Mouse (Mus musculus) kidney, postnatal 0 days (tissue): Measurements from ENCODE around the gene Rhoj. TPM values are rescaled to one million over a fixed set of nuclear protein-coding genes. Genes with fewer than 3 reads are reported as not detected.
A peak's percentile ranks its signal among the peaks of the same experiment; 100 is the strongest.

Experiments
- ATAC-seq: fragments of 200-750 bp; cut with Nextera tagmentation; replicated peaks from 2 replicates; pipeline ENCODE4 v1.8.0; 2017; ENCODE audit warnings: low read depth, moderate number of reproducible peaks, moderate TSS enrichment, moderate library complexity; ENCODE audit not compliant: low FRiP score
- DNase-seq: peaks from one replicate; pipeline ENCODE4 v3.0.0-alpha.2; 2016; ENCODE audit warnings: low spot score
- H3K27ac ChIP-seq: fragments of 300-500 bp; sonication (generic); 2 replicates; pipeline ENCODE4 v1.5.1; 2014; ENCODE audit warnings: mild to moderate bottlenecking
- H3K27me3 ChIP-seq: fragments of 300-500 bp; sonication (generic); 2 replicates; pipeline ENCODE4 v1.6.1; 2014; ENCODE audit warnings: low read length, mixed read lengths; ENCODE audit not compliant: insufficient read depth
- H3K36me3 ChIP-seq: fragments of 300-500 bp; sonication (generic); 2 replicates; pipeline ENCODE4 v1.6.1; 2014; ENCODE audit warnings: low read length, mixed read lengths; ENCODE audit not compliant: insufficient read depth
- H3K4me1 ChIP-seq: fragments of 300-500 bp; sonication (generic); replicated peaks from 2 replicates; pipeline ENCODE4 v1.6.1; 2014; ENCODE audit warnings: antibody characterized with exemption, low read length, mixed read lengths; ENCODE audit not compliant: insufficient read depth
- H3K4me2 ChIP-seq: fragments of 300-500 bp; sonication (generic); 2 replicates; pipeline ENCODE4 v1.6.1; 2014; ENCODE audit warnings: mild to moderate bottlenecking, low read length, moderate library complexity, mixed read lengths
- H3K4me3 ChIP-seq: fragments of 300-500 bp; sonication (generic); replicated peaks from 2 replicates; pipeline ENCODE4 v1.5.1; 2014; ENCODE audit warnings: low read depth, low read length
- H3K9ac ChIP-seq: fragments of 300-500 bp; sonication (generic); 2 replicates; pipeline ENCODE4 v1.6.1; 2014; ENCODE audit warnings: low read depth, low read length
- H3K9me3 ChIP-seq: fragments of 300-500 bp; sonication (generic); replicated peaks from 2 replicates; pipeline ENCODE4 v1.6.1; 2016; ENCODE audit warnings: low read length, inconsistent platforms, mixed read lengths
- CTCF ChIP-seq: IDR thresholded peaks from 2 replicates; pipeline ENCODE4 v1.5.1; 2016; ENCODE audit warnings: antibody characterized with exemption, low read depth, mild to moderate bottlenecking, moderate library complexity
- WGBS: fragments of 180-500 bp; shearing (Covaris S2); extraction: QIAGEN DNeasy Blood & Tissue Kit; methylation state at CpG from one replicate; pipeline ENCODE4 v1.1.7; 2014; 5-methylcytosine and 5-hydroxymethylcytosine counted together
- polyA plus RNA-seq: library from polyadenylated mRNA; unstranded; fragments of >200 nt; fragmentation: Nextera tagmentation; extraction: Ambion mirVana; gene quantifications from 2 replicates; pipeline ENCODE4 v1.2.1, GENCODE M21; 2015

Rhoj gene
- 51.5 and 53.9 TPM in 2 replicates for polyA plus RNA-seq

DNA sequence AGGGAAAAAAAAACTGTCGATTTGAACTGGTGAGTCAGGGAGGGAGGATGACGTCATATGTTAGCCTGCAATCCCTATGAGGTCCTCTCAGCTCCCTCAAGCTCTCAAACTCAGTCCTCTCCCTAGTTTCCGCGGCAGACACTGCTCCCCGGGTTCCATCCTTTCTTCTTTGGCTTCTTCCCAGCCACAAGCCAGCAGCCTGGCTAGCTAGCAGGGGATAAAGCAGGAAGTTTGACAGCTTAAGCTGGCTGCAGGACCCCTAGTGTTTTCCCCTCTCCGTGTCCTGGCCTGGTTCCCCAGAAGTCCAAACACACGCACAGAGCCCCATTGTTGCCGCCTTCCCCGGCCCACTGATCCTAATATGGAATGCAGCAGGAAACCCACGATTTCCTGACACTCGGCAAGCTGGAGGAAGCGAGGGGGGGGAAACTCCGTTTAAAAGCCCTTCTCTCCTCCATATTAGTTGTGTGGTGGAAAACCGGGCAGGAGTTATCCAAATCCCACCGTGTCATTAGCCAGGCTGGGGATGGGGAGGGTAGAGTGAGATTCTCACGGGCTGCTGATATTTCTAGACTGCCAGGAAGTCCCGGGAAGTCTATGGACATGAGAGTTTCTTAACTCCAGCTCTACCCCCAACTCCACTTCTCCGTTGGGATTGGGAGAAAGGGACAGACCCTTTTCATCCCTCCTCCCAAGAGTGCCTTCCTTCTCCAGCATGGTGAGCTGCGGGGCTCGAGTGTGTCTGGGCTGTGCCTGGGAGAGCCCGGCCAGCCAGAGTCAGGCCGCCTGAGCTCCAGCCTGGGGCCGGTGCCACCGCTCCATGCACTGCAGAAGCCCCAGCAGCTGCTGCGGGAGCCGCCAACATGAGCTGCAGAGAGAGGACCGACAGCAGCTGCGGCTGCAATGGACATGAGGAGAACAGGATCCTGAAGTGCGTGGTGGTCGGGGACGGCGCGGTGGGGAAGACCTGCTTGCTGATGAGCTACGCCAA is at the start of gene Rhoj:
Gene Rhoj, plus strand, starts transcription at position 362 of the 991 bp plus-strand sequence.
- H3K27me3 ChIP-seq = no peaks in the 10 kb centered on the region
- H3K4me3 ChIP-seq = peak within 1 kb of the TSS; percentile 45
- TF ChIP-seq CTCF = no peak
- peak within 1 kb of the TSS; percentile 60 for H3K9ac ChIP-seq
- 2% methylated on average over 34 of the region's 34 CpGs for WGBS
- DNase-seq (peak; percentile 92), ATAC-seq (peak; percentile 77)
- H3K4me2 ChIP-seq = peak within 1 kb of the TSS; percentile 68
- no peaks in the 10 kb centered on the region for H3K9me3 ChIP-seq
- H3K4me1 ChIP-seq = no peaks in the 10 kb centered on the region
- H3K27ac ChIP-seq = peak within 1 kb of the TSS; percentile 91
- no peaks in the 10 kb centered on the region for H3K36me3 ChIP-seq

DNA sequence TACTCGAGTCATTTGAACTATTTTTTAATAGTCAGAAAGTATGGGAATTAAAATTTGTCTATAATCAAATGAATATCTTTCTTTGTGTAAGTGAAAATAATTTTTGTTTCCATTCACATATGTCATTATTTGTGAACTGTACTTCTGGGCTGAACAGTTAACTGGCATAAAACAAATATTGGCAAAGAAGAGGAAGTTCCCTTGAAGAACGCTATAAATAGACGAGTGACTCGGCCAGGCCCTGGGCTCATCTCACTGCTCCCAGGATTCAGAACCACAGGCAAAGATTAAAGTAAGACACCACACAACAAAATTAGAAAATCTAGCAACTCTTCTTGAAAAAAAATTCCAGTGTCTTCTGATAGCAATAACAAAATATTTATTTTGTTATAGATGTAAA is 36.4 kb upstream of the Rhoj start:
- no peaks in the 10 kb centered on the region for H3K36me3 ChIP-seq
- no peaks in the 10 kb centered on the region for H3K4me1 ChIP-seq
- H3K27ac ChIP-seq = no peak overlapping the region
- no peak overlapping the region for H3K9ac ChIP-seq
- TF ChIP-seq CTCF = no peak
- ATAC-seq (no peak), DNase-seq (no peak)
- H3K9me3 ChIP-seq = no peaks in the 10 kb centered on the region
- H3K4me3 ChIP-seq = no peak overlapping the region
- H3K4me2 ChIP-seq = no peak overlapping the region
- 57% methylated on average over 4 of the region's 4 CpGs for WGBS
- H3K27me3 ChIP-seq = no peaks in the 10 kb centered on the region

DNA sequence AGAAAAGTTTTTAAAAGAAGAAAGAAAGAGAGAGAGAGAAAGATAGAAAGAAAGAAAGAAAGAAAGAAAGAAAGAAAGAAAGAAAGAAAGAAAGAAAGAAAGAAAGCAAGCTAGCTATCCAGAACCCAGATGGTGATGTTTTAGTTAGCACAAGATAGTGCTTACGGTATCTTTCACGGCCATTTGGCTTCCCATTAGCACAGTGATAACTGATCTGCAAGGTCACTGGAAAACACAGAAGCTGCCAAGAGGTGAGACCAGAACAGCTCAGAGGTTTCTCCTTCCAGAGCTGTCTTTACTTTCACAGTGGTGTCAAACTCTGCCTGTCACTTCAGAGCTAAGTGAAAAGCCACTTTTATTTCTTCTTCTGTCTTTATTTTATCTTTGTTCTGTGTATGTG is 32.4 kb upstream of the Rhoj start:
- Histone ChIP-seq H3K27ac (no peak overlapping the region), H3K36me3 (no peaks in the 10 kb centered on the region), H3K9ac (no peak overlapping the region), H3K4me1 (no peaks in the 10 kb centered on the region), H3K4me2 (no peak overlapping the region), H3K27me3 (no peaks in the 10 kb centered on the region), H3K4me3 (no peak overlapping the region), H3K9me3 (no peaks in the 10 kb centered on the region)
- no peak for DNase-seq
- no peak for TF ChIP-seq CTCF
- 29% methylated on average over 2 of the region's 2 CpGs for WGBS
- no peak for ATAC-seq

DNA sequence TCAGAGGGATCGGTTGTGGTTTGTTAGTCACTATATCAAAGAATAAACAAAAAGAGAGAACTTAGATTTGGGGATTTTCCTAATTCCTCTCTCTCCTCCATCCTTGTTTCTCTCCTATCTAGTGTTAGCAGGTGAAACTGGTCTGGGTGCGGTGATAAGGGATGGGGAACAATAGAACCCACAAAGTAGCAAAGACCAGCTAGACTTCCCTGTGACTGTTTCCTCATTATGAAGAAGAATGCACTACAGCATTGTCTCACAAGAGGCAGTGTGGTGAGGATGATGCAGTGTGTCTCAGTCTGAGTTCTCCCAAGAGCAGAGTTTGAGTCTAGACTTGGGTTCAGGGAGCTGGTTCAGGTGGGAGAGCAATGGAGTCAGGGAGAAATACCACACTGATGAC is 30.7 kb upstream of the Rhoj start:
- TF ChIP-seq CTCF = no peak
- no peak for ATAC-seq
- no peaks in the 10 kb centered on the region for H3K36me3 ChIP-seq
- WGBS = 94% methylated on average over 2 of the region's 2 CpGs
- H3K9me3 ChIP-seq = no peaks in the 10 kb centered on the region
- no peak overlapping the region for H3K4me2 ChIP-seq
- H3K27ac ChIP-seq = no peak overlapping the region
- no peaks in the 10 kb centered on the region for H3K4me1 ChIP-seq
- H3K9ac ChIP-seq = no peak overlapping the region
- DNase-seq = no peak
- H3K27me3 ChIP-seq = no peaks in the 10 kb centered on the region
- H3K4me3 ChIP-seq = no peak overlapping the region

GRCm38 (mm10) chr12:75280502-75280901 is 27.6 kb upstream of the Rhoj start:
- ATAC-seq (no peak), DNase-seq (peak; percentile 54)
- H3K4me3 ChIP-seq = no peak overlapping the region
- H3K4me2 ChIP-seq = no peak overlapping the region
- H3K27ac ChIP-seq = no peak overlapping the region
- no peaks in the 10 kb centered on the region for H3K36me3 ChIP-seq
- 0 out of 2 replicates have a peak, but pooled peaks cover 4% of the 10 kb centered on the region for H3K4me1 ChIP-seq
- 75% methylated on average over 7 of the region's 7 CpGs for WGBS
- H3K27me3 ChIP-seq = no peaks in the 10 kb centered on the region
- no peak overlapping the region for H3K9ac ChIP-seq
- H3K9me3 ChIP-seq = no peaks in the 10 kb centered on the region
- TF ChIP-seq CTCF = peak; percentile 72

DNA sequence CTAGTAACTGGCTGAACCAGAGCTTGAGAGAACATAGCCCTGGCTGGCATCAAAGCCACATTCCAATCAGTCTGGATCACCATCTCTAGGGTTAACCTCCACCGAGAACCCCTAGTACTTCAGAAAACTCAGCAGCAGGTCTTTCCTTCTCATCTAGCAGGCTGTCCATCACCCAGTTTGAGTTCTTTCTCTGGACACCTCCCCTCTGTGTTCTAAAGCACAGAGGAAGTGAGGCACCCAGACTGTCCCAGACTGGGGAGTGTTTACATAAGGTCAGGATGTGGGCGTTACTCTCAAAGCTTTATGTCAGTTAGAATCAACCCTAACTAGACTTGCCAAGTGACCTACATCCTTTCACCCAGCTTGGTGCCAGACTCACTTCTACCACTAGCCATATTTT is 24.9 kb upstream of the Rhoj start:
- H3K4me3 ChIP-seq = no peak overlapping the region
- peak; percentile 16 for DNase-seq
- H3K4me2 ChIP-seq = no peak overlapping the region
- WGBS = 23% methylated on average over 2 of the region's 2 CpGs
- H3K9ac ChIP-seq = no peak overlapping the region
- no peak for TF ChIP-seq CTCF
- ATAC-seq = no peak; the same call in 1 of the 2 replicates
- H3K27me3 ChIP-seq = no peaks in the 10 kb centered on the region
- 0 out of 2 replicates have a peak, but pooled peaks cover 4% of the 10 kb centered on the region for H3K4me1 ChIP-seq
- H3K9me3 ChIP-seq = no peaks in the 10 kb centered on the region
- no peaks in the 10 kb centered on the region for H3K36me3 ChIP-seq
- H3K27ac ChIP-seq = no peak overlapping the region
